Mouse (Mus musculus): ENCODE results near the gene Nav1. TPM values are rescaled to one million over a fixed set of nuclear protein-coding genes. Genes with fewer than 3 reads are reported as not detected.

Nav1 gene
- polyA plus RNA-seq, 2 experiments = 14.4 to 26.8 TPM

GRCm38 (mm10) chr1:135626218-135626617, 19.1 kb upstream of the Nav1 start:
- 80% methylated on average over 6 of the region's 6 CpGs for WGBS
- ATAC-seq (ENCODE audit: low FRiP score, low read depth) (no peak), DNase-seq (ENCODE audit: low spot score) (no peak)
- Histone ChIP-seq H3K9ac (ENCODE audit: low read depth, low read length, severe bottlenecking) (no peak overlapping the region), H3K9me3 (ENCODE audit: control insufficient read depth, low read length) (no peaks in the 10 kb centered on the region), H3K27me3 (ENCODE audit: control insufficient read depth, insufficient read depth, low read length) (no peaks in the 10 kb centered on the region), H3K4me2 (replicated peaks; ENCODE audit: low read depth, low read length, severe bottlenecking) (no peak overlapping the region), H3K4me3 (replicated peaks; ENCODE audit: low read length) (no peak overlapping the region), H3K4me1 (ENCODE audit: control insufficient read depth, insufficient read depth, low read length) (peaks cover 4% of the 10 kb centered on the region; the same call in 1 of the 2 replicates), H3K27ac (replicated peaks; ENCODE audit: low read depth, low read length) (no peak overlapping the region), H3K36me3 (ENCODE audit: control insufficient read depth, insufficient read depth, low read length) (no peaks in the 10 kb centered on the region)
- TF ChIP-seq POLR2A (IDR thresholded peaks at IDR 0.05; ENCODE audit: borderline replicate concordance, extremely low read depth, insufficient read depth, insufficient read length) = no peak

- Histone ChIP-seq H3K9me3 (ENCODE audit: control insufficient read depth, low read length) (no peaks in the 10 kb centered on the region), H3K4me3 (replicated peaks; ENCODE audit: low read length) (no peak overlapping the region), H3K4me2 (replicated peaks; ENCODE audit: low read depth, low read length, severe bottlenecking) (no peak overlapping the region), H3K27me3 (ENCODE audit: control insufficient read depth, insufficient read depth, low read length) (no peaks in the 10 kb centered on the region), H3K36me3 (ENCODE audit: control insufficient read depth, insufficient read depth, low read length) (no peaks in the 10 kb centered on the region), H3K4me1 (ENCODE audit: control insufficient read depth, insufficient read depth, low read length) (peaks cover 4% of the 10 kb centered on the region; the same call in 1 of the 2 replicates), H3K27ac (replicated peaks; ENCODE audit: low read depth, low read length) (no peak overlapping the region), H3K9ac (ENCODE audit: low read depth, low read length, severe bottlenecking) (no peak overlapping the region)
- no peak for DNase-seq (ENCODE audit: low spot score)
- no peak for ATAC-seq (ENCODE audit: low FRiP score, low read depth)
- 78% methylated on average over 3 of the region's 3 CpGs for WGBS
- no peak for TF ChIP-seq POLR2A (IDR thresholded peaks at IDR 0.05; ENCODE audit: borderline replicate concordance, extremely low read depth, insufficient read depth, insufficient read length)
Observed at GRCm38 (mm10) chr1:135625741-135626140, 18.6 kb upstream of the Nav1 start.

- no peak for TF ChIP-seq POLR2A (IDR thresholded peaks at IDR 0.05; ENCODE audit: borderline replicate concordance, extremely low read depth, insufficient read depth, insufficient read length)
- DNase-seq (ENCODE audit: low spot score) (no peak), ATAC-seq (ENCODE audit: low FRiP score, low read depth) (no peak)
- H3K27ac ChIP-seq (replicated peaks; ENCODE audit: low read depth, low read length) = no peak overlapping the region
- H3K4me1 ChIP-seq (ENCODE audit: control insufficient read depth, insufficient read depth, low read length) = no peaks in the 10 kb centered on the region
- H3K4me2 ChIP-seq (replicated peaks; ENCODE audit: low read depth, low read length, severe bottlenecking) = no peak overlapping the region
- H3K27me3 ChIP-seq (ENCODE audit: control insufficient read depth, insufficient read depth, low read length) = no peaks in the 10 kb centered on the region
- H3K36me3 ChIP-seq (ENCODE audit: control insufficient read depth, insufficient read depth, low read length) = no peaks in the 10 kb centered on the region
- H3K4me3 ChIP-seq (replicated peaks; ENCODE audit: low read length) = no peak overlapping the region
- 67% methylated on average over 5 of the region's 5 CpGs for WGBS
- no peaks in the 10 kb centered on the region for H3K9me3 ChIP-seq (ENCODE audit: control insufficient read depth, low read length)
- no peak overlapping the region for H3K9ac ChIP-seq (ENCODE audit: low read depth, low read length, severe bottlenecking)
Observed at GRCm38 (mm10) chr1:135624646-135625045, 17.6 kb upstream of the Nav1 start.

GRCm38 (mm10) chr1:135623136-135623535, 16.0 kb upstream of the Nav1 start:
- DNase-seq (ENCODE audit: low spot score) (no peak), ATAC-seq (ENCODE audit: low FRiP score, low read depth) (no peak)
- H3K9me3 ChIP-seq (ENCODE audit: control insufficient read depth, low read length) = no peaks in the 10 kb centered on the region
- no peak overlapping the region for H3K9ac ChIP-seq (ENCODE audit: low read depth, low read length, severe bottlenecking)
- TF ChIP-seq POLR2A (IDR thresholded peaks at IDR 0.05; ENCODE audit: borderline replicate concordance, extremely low read depth, insufficient read depth, insufficient read length) = no peak
- H3K4me2 ChIP-seq (replicated peaks; ENCODE audit: low read depth, low read length, severe bottlenecking) = no peak overlapping the region
- 88% methylated on average over 5 of the region's 5 CpGs for WGBS
- no peak overlapping the region for H3K27ac ChIP-seq (replicated peaks; ENCODE audit: low read depth, low read length)
- H3K4me3 ChIP-seq (replicated peaks; ENCODE audit: low read length) = no peak overlapping the region
- no peaks in the 10 kb centered on the region for H3K4me1 ChIP-seq (ENCODE audit: control insufficient read depth, insufficient read depth, low read length)
- H3K27me3 ChIP-seq (ENCODE audit: control insufficient read depth, insufficient read depth, low read length) = no peaks in the 10 kb centered on the region
- no peaks in the 10 kb centered on the region for H3K36me3 ChIP-seq (ENCODE audit: control insufficient read depth, insufficient read depth, low read length)

- Histone ChIP-seq H3K9me3 (ENCODE audit: control insufficient read depth, low read length) (no peaks in the 10 kb centered on the region), H3K4me1 (ENCODE audit: control insufficient read depth, insufficient read depth, low read length) (0 out of 2 replicates have a peak, but pooled peaks cover under 1% of the 10 kb centered on the region), H3K27me3 (ENCODE audit: control insufficient read depth, insufficient read depth, low read length) (no peaks in the 10 kb centered on the region), H3K4me2 (replicated peaks; ENCODE audit: low read depth, low read length, severe bottlenecking) (no peak overlapping the region), H3K9ac (ENCODE audit: low read depth, low read length, severe bottlenecking) (no peak overlapping the region), H3K4me3 (replicated peaks; ENCODE audit: low read length) (no peak overlapping the region), H3K27ac (replicated peaks; ENCODE audit: low read depth, low read length) (no peak overlapping the region), H3K36me3 (ENCODE audit: control insufficient read depth, insufficient read depth, low read length) (no peaks in the 10 kb centered on the region)
- DNase-seq (ENCODE audit: low spot score) (no peak), ATAC-seq (ENCODE audit: low FRiP score, low read depth) (no peak)
- TF ChIP-seq POLR2A (IDR thresholded peaks at IDR 0.05; ENCODE audit: borderline replicate concordance, extremely low read depth, insufficient read depth, insufficient read length) = no peak
- whole genome bisulfite sequencing = 30% methylated on average over 3 of the region's 3 CpGs
Observed at GRCm38 (mm10) chr1:135621307-135621706, 14.2 kb upstream of the Nav1 start.

- Histone ChIP-seq H3K27ac (replicated peaks; ENCODE audit: low read depth, low read length) (no peak overlapping the region), H3K27me3 (ENCODE audit: control insufficient read depth, insufficient read depth, low read length) (no peaks in the 10 kb centered on the region), H3K4me3 (replicated peaks; ENCODE audit: low read length) (no peak overlapping the region), H3K4me1 (ENCODE audit: control insufficient read depth, insufficient read depth, low read length) (peaks cover 6% of the 10 kb centered on the region; the same call in 1 of the 2 replicates), H3K4me2 (replicated peaks; ENCODE audit: low read depth, low read length, severe bottlenecking) (no peak overlapping the region), H3K9me3 (ENCODE audit: control insufficient read depth, low read length) (no peaks in the 10 kb centered on the region), H3K36me3 (ENCODE audit: control insufficient read depth, insufficient read depth, low read length) (no peaks in the 10 kb centered on the region), H3K9ac (ENCODE audit: low read depth, low read length, severe bottlenecking) (no peak overlapping the region)
- no peak for TF ChIP-seq POLR2A (IDR thresholded peaks at IDR 0.05; ENCODE audit: borderline replicate concordance, extremely low read depth, insufficient read depth, insufficient read length)
- ATAC-seq (ENCODE audit: low FRiP score, low read depth) = no peak
- no peak for DNase-seq (ENCODE audit: low spot score)
- WGBS = 5% methylated on average over 7 of the region's 7 CpGs
Observed at GRCm38 (mm10) chr1:135619932-135620391, 12.9 kb upstream of the Nav1 start.

Measured in limb, embryonic 14.5 days (tissue).